Mouse (Mus musculus) limb, embryonic 11.5 days (tissue): ENCODE results near the gene Nop53. TPM values are rescaled to one million over a fixed set of nuclear protein-coding genes. Genes with fewer than 3 reads are reported as not detected.

Source experiments
- ATAC-seq: fragments of 200-750 bp; cut with Nextera tagmentation; 2 replicates; pipeline ENCODE4 v1.8.0; 2017; ENCODE audit warnings: low read depth; ENCODE audit not compliant: insufficient number of reproducible peaks, low FRiP score, low TSS enrichment
- DNase-seq: peaks from one replicate; pipeline ENCODE4 v3.0.0-alpha.2; 2015; ENCODE audit warnings: low spot score
- H3K27ac ChIP-seq: fragments of 300-500 bp; sonication (generic); replicated peaks from 2 replicates; pipeline ENCODE4 v1.5.1; 2014; ENCODE audit warnings: low read depth, mild to moderate bottlenecking, low read length
- H3K27me3 ChIP-seq: fragments of 300-500 bp; sonication (generic); 2 replicates; pipeline ENCODE4 v1.6.1; 2014; ENCODE audit warnings: mild to moderate bottlenecking, low read length, mixed read lengths; ENCODE audit not compliant: control insufficient read depth, insufficient read depth
- H3K36me3 ChIP-seq: fragments of 300-500 bp; sonication (generic); 2 replicates; pipeline ENCODE4 v1.6.1; 2014; ENCODE audit warnings: mild to moderate bottlenecking, low read length, moderate library complexity, mixed read lengths; ENCODE audit not compliant: control insufficient read depth, insufficient read depth
- H3K4me1 ChIP-seq: fragments of 300-500 bp; sonication (generic); 2 replicates; pipeline ENCODE4 v1.6.1; 2014; ENCODE audit warnings: low read length, mixed read lengths; ENCODE audit not compliant: control insufficient read depth, insufficient read depth
- H3K4me2 ChIP-seq: fragments of 300-500 bp; sonication (generic); 2 replicates; pipeline ENCODE4 v1.6.1; 2014; ENCODE audit warnings: low read depth, mild to moderate bottlenecking, moderate library complexity; ENCODE audit not compliant: severe bottlenecking
- H3K4me3 ChIP-seq: fragments of 300-500 bp; sonication (generic); 2 replicates; pipeline ENCODE4 v1.5.1; 2014; ENCODE audit warnings: low read depth, low read length
- H3K9ac ChIP-seq: fragments of 300-500 bp; sonication (generic); 2 replicates; pipeline ENCODE4 v1.6.1; 2014; ENCODE audit warnings: mild to moderate bottlenecking, low read length
- H3K9me3 ChIP-seq: fragments of 300-500 bp; sonication (generic); 2 replicates; pipeline ENCODE4 v1.6.1; 2016; ENCODE audit warnings: low read length; ENCODE audit not compliant: control insufficient read depth
- WGBS: fragments of 180-500 bp; shearing (Covaris S2); extraction: QIAGEN DNeasy Blood & Tissue Kit; methylation state at CpG from one replicate; pipeline ENCODE4 v1.1.7; 2014; 5-methylcytosine and 5-hydroxymethylcytosine counted together
- polyA plus RNA-seq: library from polyadenylated mRNA; unstranded; fragments of >200 nt; fragmentation: Nextera tagmentation; extraction: Ambion mirVana; gene quantifications from 2 replicates; pipeline ENCODE4 v1.2.1, GENCODE M21; 2014

The Nop53 gene
- polyA plus RNA-seq: 195 and 197 TPM in 2 replicates

DNA sequence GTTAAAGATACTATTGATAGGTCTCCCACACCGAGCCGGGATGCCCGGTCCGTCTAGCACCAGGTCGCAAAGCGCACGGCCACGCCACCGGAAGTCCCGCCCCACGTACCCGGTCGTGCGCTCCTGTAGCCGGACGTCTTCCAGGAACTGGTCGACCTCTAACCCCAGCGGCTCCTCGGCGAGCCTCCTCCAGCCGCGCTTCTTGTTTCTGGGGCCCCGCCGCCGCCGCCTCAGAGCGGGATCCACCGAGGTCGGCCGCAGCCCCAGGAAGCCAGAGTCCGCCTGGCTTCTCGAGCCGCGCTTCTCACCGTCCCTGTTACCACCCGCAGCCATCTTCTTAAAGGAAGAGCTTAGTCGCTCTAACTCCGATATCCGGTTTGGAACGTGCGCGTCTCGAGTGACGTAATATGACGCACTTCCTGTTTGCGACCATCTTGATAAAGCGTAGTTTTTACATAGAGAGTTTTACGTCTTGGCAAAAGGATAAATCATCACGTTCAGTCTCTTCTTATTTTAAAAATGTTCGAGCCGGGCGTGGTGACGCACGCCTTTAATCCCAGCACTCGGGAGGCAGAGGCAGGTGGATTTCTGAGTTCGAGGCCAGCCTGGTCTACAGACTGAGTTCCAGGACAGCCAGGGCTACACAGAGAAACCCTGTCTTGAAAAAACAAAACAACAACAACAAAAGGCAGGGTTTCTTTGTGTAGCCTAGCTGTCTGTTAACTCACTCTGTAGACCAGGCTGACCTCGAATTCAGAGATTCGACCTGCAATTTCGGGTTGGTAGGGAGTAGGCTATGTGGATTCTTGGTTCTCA is at the start of gene Nop53:
Gene Nop53 (minus strand): TSS at position 354 of the 816 bp plus-strand sequence.
- Histone ChIP-seq H3K4me1 (no peaks in the 10 kb centered on the region), H3K27ac (peak within 1 kb of the TSS; percentile 70; the same call in 1 of the 2 replicates), H3K9ac (peak within 1 kb of the TSS; percentile 79), H3K4me2 (peak within 1 kb of the TSS; percentile 86), H3K4me3 (peak within 1 kb of the TSS; percentile 73), H3K36me3 (peaks cover 21% of the 10 kb centered on the region), H3K27me3 (no peaks in the 10 kb centered on the region; the same call in 1 of the 2 replicates), H3K9me3 (no peaks in the 10 kb centered on the region)
- DNase-seq: peak; percentile 94
- 2% methylated on average over 59 of the region's 59 CpGs for WGBS
- ATAC-seq: peak; percentile 93

GRCm38 (mm10) chr7:15993789-15994188 is 47.9 kb upstream of the Nop53 start:
- 89% methylated on average over 4 of the region's 4 CpGs for WGBS

DNA sequence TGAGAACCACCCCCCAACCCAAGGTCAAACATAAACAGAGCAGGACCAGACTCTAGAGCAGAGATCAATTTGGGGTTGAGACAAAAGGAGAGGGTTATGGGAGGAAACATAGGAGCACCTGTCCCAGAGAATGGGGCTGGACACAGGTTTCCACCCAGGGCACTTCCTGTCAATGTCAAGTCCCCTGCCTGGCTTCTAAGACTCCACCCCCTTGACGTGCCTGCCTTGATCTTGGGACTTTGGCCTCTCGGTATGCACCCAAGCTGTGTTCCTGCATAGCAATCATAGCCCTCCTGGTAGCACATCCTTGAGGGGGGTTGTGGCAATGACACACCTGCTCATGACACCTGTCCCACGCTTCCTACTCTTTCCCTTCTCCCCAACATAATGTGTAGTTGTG is 47.3 kb upstream of the Nop53 start:
- Histone ChIP-seq H3K4me2 (no peak overlapping the region), H3K27ac (no peak overlapping the region), H3K4me3 (no peak overlapping the region), H3K36me3 (peaks cover 27% of the 10 kb centered on the region), H3K27me3 (no peaks in the 10 kb centered on the region), H3K9ac (no peak overlapping the region), H3K4me1 (no peaks in the 10 kb centered on the region), H3K9me3 (no peaks in the 10 kb centered on the region)
- DNase-seq (no peak), ATAC-seq (no peak)
- whole genome bisulfite sequencing: 88% methylated on average over 3 of the region's 3 CpGs

More at GRCm38 (mm10) chr7:15993789-15994188, 47.9 kb upstream of the Nop53 start:
- ATAC-seq: no peak
- no peak overlapping the region for H3K4me3 ChIP-seq
- H3K36me3 ChIP-seq: peaks cover 21% of the 10 kb centered on the region
- no peak overlapping the region for H3K4me2 ChIP-seq
- no peaks in the 10 kb centered on the region for H3K9me3 ChIP-seq
- no peak for DNase-seq
- H3K4me1 ChIP-seq: no peaks in the 10 kb centered on the region
- H3K27ac ChIP-seq: no peak overlapping the region
- H3K27me3 ChIP-seq: no peaks in the 10 kb centered on the region
- H3K9ac ChIP-seq: no peak overlapping the region

DNA sequence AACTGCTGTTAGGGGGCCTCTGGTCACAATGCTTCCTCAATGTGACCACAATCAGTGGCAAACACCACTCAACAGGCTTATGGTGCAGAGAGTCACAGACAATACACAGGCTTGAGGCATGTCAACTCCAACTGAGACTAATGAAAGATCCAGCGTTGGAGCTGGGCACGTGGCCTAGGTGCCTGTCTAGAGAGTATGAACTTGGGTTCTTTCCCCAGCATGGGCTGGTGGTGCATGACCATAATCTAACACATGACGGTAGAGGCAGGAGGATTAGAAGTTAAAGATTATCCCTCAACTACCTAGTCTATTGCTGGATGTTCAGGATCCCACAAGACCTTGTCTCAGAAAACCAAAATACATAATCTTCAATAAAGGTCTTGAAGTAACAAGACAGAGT is 45.9 kb upstream of the Nop53 start:
- Histone ChIP-seq H3K36me3 (peaks cover 34% of the 10 kb centered on the region), H3K9me3 (no peaks in the 10 kb centered on the region), H3K4me2 (no peak overlapping the region), H3K27me3 (no peaks in the 10 kb centered on the region), H3K9ac (no peak overlapping the region), H3K27ac (no peak overlapping the region), H3K4me3 (no peak overlapping the region), H3K4me1 (no peaks in the 10 kb centered on the region)
- DNase-seq: no peak
- WGBS: 92% methylated on average over 3 of the region's 3 CpGs
- no peak for ATAC-seq

GRCm38 (mm10) chr7:15987661-15988356 is 41.9 kb upstream of the Nop53 start:
- no peak overlapping the region for H3K9ac ChIP-seq
- ATAC-seq: 0 out of 2 replicates have a peak, but pooled peaks have one; percentile 38
- H3K36me3 ChIP-seq: peaks cover 29% of the 10 kb centered on the region
- H3K27ac ChIP-seq: no peak overlapping the region
- H3K27me3 ChIP-seq: no peaks in the 10 kb centered on the region
- WGBS: 90% methylated on average over 16 of the region's 16 CpGs
- H3K4me1 ChIP-seq: no peaks in the 10 kb centered on the region
- H3K4me2 ChIP-seq: no peak overlapping the region
- DNase-seq: no peak
- H3K4me3 ChIP-seq: no peak overlapping the region
- no peaks in the 10 kb centered on the region for H3K9me3 ChIP-seq

- Histone ChIP-seq H3K27ac (no peak overlapping the region), H3K4me1 (no peaks in the 10 kb centered on the region), H3K9ac (no peak overlapping the region), H3K4me3 (no peak overlapping the region), H3K36me3 (peaks cover 27% of the 10 kb centered on the region), H3K4me2 (no peak overlapping the region), H3K27me3 (no peaks in the 10 kb centered on the region), H3K9me3 (no peaks in the 10 kb centered on the region)
- no peak for DNase-seq
- 41% methylated on average over 4 of the region's 4 CpGs for WGBS
- ATAC-seq: no peak
Measured at GRCm38 (mm10) chr7:15982729-15983407, 37.0 kb upstream of the Nop53 start.

GRCm38 (mm10) chr7:15981538-15981937 is 35.7 kb upstream of the Nop53 start:
- 88% methylated on average over 4 of the region's 4 CpGs for WGBS
- Histone ChIP-seq H3K4me3 (no peak overlapping the region), H3K9ac (no peak overlapping the region), H3K4me1 (no peaks in the 10 kb centered on the region), H3K4me2 (no peak overlapping the region), H3K36me3 (peaks cover 14% of the 10 kb centered on the region), H3K27me3 (no peaks in the 10 kb centered on the region), H3K27ac (no peak overlapping the region), H3K9me3 (no peaks in the 10 kb centered on the region)
- DNase-seq (no peak), ATAC-seq (no peak)

DNA sequence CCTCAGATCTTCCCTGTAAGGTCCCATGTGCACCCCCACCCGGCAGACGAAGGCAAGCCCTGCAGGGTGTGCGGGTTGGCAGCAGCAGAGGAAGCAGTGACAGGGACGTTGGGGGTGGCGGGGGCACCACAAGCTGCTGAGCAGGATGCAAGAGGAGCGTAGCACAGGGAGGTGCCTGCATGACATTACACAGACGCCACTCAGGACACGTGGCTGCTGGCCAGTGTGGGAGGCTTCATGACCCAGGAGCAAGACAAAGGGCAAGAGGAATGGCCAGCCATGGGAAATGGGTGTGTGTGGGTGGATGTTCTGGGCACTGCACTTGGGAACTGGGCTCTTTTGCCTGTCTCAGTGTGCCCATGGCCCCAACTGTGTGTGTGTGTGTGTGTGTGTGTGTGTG is 34.4 kb upstream of the Nop53 start:
- no peak for ATAC-seq

More for the DNA sequence above, 34.4 kb upstream of the Nop53 start:
- Histone ChIP-seq H3K4me2 (no peak overlapping the region), H3K9me3 (no peaks in the 10 kb centered on the region), H3K4me1 (no peaks in the 10 kb centered on the region), H3K36me3 (peaks cover 17% of the 10 kb centered on the region), H3K9ac (no peak overlapping the region), H3K4me3 (no peak overlapping the region), H3K27ac (no peak overlapping the region), H3K27me3 (no peaks in the 10 kb centered on the region)
- 91% methylated on average over 8 of the region's 8 CpGs for WGBS
- DNase-seq: no peak
